Comparison of ENCODE assay signal across 20 mouse cellular contexts in the genomic region with DNA sequence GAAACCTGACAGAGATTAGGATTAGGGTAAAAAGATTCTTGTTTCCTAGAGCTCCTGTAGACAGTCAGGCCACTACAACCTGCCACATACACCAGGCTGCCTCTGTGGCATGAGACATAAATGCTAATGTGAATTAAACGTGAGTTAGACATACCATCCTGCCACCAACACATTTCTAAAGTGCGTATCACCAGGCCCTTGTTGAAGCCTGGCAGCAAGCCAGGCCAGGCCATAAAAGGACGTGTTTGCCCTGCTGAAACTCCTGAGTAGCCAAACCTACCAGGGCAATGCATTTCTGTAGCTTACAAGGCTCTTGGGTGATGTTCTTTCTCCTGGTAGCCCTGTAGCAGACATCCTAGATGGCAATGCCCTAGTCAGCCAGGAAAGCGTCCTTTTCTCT.
DNase-seq lines count a peak whose midpoint lies in the region; ATAC-seq and TF ChIP-seq lines count a peak whose summit lies in the region.
"Had no signal": no experiment of that assay in that cellular context is flagged by ENCODE, and none has a peak within 500 bp of the region (broad histone marks: within the 10 kb centered on the region; RNA-seq: fewer than 3 reads in every experiment).

No protein-coding gene starts in this region.

- 13% methylated on average over 4 of the region's 4 CpGs for WGBS in heart, postnatal 0 days
- WGBS in lung, postnatal 0 days, result 28% methylated on average over 4 of the region's 4 CpGs

- ATAC-seq in heart, postnatal 0 days (ENCODE audit: insufficient read depth, low read depth), result no peak
- no peak for ATAC-seq in lung, postnatal 0 days
- 0 out of 2 replicates have a peak, but pooled peaks have one; percentile 26 for ATAC-seq in megakaryocyte-erythroid progenitor cell, adult 5-6 weeks (replicated peaks; ENCODE audit: low FRiP score, low TSS enrichment, poor library complexity, severe bottlenecking)
- ATAC-seq: intestine, embryonic 16.5 days; liver, embryonic 12.5 days had no signal

- no peak for TF ChIP-seq CTCF in heart, postnatal 0 days (IDR thresholded peaks at IDR 0.05; ENCODE audit: low read depth)
- TF ChIP-seq CTCF in lung, postnatal 0 days (IDR thresholded peaks at IDR 0.05), result no peak

- H3K9ac ChIP-seq in heart, postnatal 0 days (replicated peaks; ENCODE audit: low read depth, low read length), result no peak overlapping the region
- H3K9ac ChIP-seq in lung, postnatal 0 days (replicated peaks; ENCODE audit: low read depth), result no peak overlapping the region
- H3K9ac ChIP-seq: hindbrain, embryonic 12.5 days; liver, embryonic 12.5 days; neural tube, embryonic 15.5 days had no signal

- no peaks in the 10 kb centered on the region for H3K36me3 ChIP-seq in heart, postnatal 0 days (replicated peaks; ENCODE audit: control insufficient read depth, insufficient read depth, low read length)
- no peaks in the 10 kb centered on the region for H3K36me3 ChIP-seq in lung, postnatal 0 days (ENCODE audit: insufficient read depth, low read length)
- H3K36me3 ChIP-seq: hindbrain, embryonic 12.5 days; liver, embryonic 12.5 days; neural tube, embryonic 15.5 days had no signal

- no peak for TF ChIP-seq EP300 in heart, postnatal 0 days (IDR thresholded peaks at IDR 0.05; ENCODE audit: low read depth)
- no peak for TF ChIP-seq EP300 in lung, postnatal 0 days (IDR thresholded peaks at IDR 0.05)

- no peaks in the 10 kb centered on the region for H3K27me3 ChIP-seq in heart, postnatal 0 days (ENCODE audit: control insufficient read depth, insufficient read depth, low read length)
- no peaks in the 10 kb centered on the region for H3K27me3 ChIP-seq in lung, postnatal 0 days (replicated peaks; ENCODE audit: insufficient read depth, low read length)
- H3K27me3 ChIP-seq: hindbrain, embryonic 12.5 days; liver, embryonic 12.5 days; neural tube, embryonic 15.5 days had no signal

- no peak overlapping the region for H3K4me3 ChIP-seq in heart, postnatal 0 days (ENCODE audit: low read depth, low read length)
- H3K4me3 ChIP-seq in lung, postnatal 0 days (ENCODE audit: low read depth, low read length), result no peak overlapping the region
- H3K4me3 ChIP-seq: erythroblast, embryonic 14.5 days; hindbrain, embryonic 12.5 days; liver, embryonic 12.5 days; neural tube, embryonic 15.5 days had no signal

- H3K27ac ChIP-seq in heart, postnatal 0 days (ENCODE audit: low read depth), result no peak overlapping the region
- no peak overlapping the region for H3K27ac ChIP-seq in lung, postnatal 0 days (ENCODE audit: low read length)
- H3K27ac ChIP-seq: hindbrain, embryonic 12.5 days; liver, embryonic 12.5 days; neural tube, embryonic 15.5 days had no signal

- no peak overlapping the region for H3K4me2 ChIP-seq in heart, postnatal 0 days (ENCODE audit: low read depth, low read length)
- no peak overlapping the region for H3K4me2 ChIP-seq in lung, postnatal 0 days (replicated peaks; ENCODE audit: low read depth, low read length)
- H3K4me2 ChIP-seq: hindbrain, embryonic 12.5 days; liver, embryonic 12.5 days; neural tube, embryonic 15.5 days had no signal

- H3K4me1 ChIP-seq in heart, postnatal 0 days (ENCODE audit: control insufficient read depth, insufficient read depth), result no peaks in the 10 kb centered on the region
- H3K4me1 ChIP-seq in lung, postnatal 0 days (ENCODE audit: insufficient read depth, low read depth, low read length), result no peaks in the 10 kb centered on the region
- H3K4me1 ChIP-seq: hindbrain, embryonic 12.5 days; liver, embryonic 12.5 days; neural tube, embryonic 15.5 days had no signal

- peak; percentile 4 for DNase-seq in adrenal gland, postnatal 25 days
- no peak for DNase-seq in adrenal gland, postnatal 14 days
- DNase-seq in heart, postnatal 0 days (ENCODE audit: low spot score), result peak; percentile 51
- no peak for DNase-seq in heart, postnatal 25 days (ENCODE audit: low spot score)
- peak; percentile 27 for DNase-seq in lung, postnatal 0 days (ENCODE audit: low spot score)
- DNase-seq in lung, adult 18-20 months, result no peak
- no peak for DNase-seq in layer of hippocampus, adult 18-20 months (ENCODE audit: low spot score in 2 of 2)
- DNase-seq: cerebellum, adult 11-12 months; embryo, embryonic 11 days; gastrocnemius, postnatal 25 days; layer of hippocampus, adult 9-11 months; right cerebral cortex, adult 18-20 months; spleen, adult 18-20 months; thymus, postnatal 36 days had no signal

- intact Hi-C loops in heart, postnatal 25 days (cut with DNase I), result no loop called here

- H3K9me3 ChIP-seq in heart, postnatal 0 days (replicated peaks; ENCODE audit: control insufficient read depth, low read length), result no peaks in the 10 kb centered on the region
- no peaks in the 10 kb centered on the region for H3K9me3 ChIP-seq in lung, postnatal 0 days (ENCODE audit: low read length)
- H3K9me3 ChIP-seq: hindbrain, embryonic 12.5 days; liver, embryonic 12.5 days; neural tube, embryonic 15.5 days had no signal

Comparison
In these comparisons a context has a peak if more than half of its experiments do, and no peak if none do; other contexts are left out.
1. DNase-seq: peak in adrenal gland, postnatal 25 days (single experiment), heart, postnatal 0 days (single experiment) and lung, postnatal 0 days (single experiment); none in adrenal gland, postnatal 14 days (single experiment), heart, postnatal 25 days (single experiment), lung, adult 18-20 months (0 of 2) and layer of hippocampus, adult 18-20 months (0 of 2).